Mouse (Mus musculus): ENCODE measurements around the gene Itgav.
A peak's percentile ranks its signal among the peaks of the same experiment; 100 is the strongest.

The Itgav gene

DNA sequence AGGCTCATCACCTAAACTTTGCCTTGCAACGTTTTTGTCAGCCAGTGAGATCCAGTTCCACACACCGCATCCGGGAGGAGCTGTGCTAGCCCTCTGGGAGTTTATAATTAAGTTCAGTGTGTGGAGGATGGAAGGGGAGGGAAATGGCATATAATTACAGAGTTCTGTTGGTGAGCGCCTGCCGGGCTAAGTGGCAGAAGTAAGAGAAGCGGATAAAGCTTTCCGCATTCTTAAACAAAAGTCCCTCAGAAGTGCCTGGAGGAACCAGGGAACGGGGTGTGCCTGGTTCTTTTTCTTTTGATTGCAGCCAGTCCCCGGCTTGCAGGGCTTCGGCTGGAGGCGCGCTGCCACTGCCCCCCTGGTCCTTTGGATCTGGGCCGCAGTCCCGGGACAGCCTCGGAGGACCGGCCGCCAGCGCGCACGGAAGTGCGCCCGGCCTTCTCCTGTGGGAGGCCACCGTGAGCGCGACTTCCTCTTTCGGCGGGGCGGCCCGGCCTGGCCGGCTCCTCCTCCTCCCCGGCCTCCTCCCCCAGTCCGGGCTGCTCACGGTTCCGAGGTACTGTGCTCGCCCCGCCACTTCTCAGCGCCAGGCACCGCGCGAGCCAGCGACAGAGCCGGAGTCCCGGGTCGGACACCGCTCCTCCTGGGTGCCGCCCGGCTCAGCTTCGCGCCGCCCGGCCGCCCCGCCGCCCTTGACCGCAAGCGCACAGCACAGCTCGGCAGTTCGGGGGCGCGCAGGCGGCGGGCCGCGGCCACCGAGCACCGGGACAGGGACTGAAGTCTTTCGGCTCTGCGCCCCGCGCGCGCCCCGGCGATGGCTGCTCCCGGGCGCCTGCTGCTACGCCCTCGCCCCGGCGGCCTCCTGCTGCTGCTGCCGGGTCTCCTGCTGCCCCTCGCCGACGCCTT is at the start of gene Itgav:
Gene Itgav (plus strand): TSS at position 477 of the 906 bp plus-strand sequence.
- DNase-seq (ENCODE audit: extremely low read depth, low read depth) = peak; percentile 59

DNA sequence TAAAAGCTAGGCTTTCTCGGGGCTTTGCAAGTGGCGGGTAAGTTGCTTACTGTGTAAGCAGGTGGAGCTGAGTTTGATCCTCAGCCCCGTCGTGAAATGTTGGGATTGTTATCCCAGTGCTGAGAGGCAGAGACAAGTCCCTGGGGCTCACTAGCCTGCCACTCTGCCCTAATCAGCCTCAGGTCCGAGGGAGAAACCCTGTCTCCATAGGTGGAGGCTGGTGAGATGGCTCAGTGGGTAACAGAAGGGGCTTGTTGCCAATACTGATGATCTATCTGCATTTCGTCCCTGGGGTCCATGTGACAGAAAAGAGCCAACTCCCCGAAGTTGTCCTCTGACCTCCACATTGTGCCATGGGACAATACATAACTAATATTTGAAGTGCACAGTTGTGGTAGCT is 49.8 kb upstream of the Itgav start:
- DNase-seq (ENCODE audit: extremely low read depth, low read depth) = no peak

DNA sequence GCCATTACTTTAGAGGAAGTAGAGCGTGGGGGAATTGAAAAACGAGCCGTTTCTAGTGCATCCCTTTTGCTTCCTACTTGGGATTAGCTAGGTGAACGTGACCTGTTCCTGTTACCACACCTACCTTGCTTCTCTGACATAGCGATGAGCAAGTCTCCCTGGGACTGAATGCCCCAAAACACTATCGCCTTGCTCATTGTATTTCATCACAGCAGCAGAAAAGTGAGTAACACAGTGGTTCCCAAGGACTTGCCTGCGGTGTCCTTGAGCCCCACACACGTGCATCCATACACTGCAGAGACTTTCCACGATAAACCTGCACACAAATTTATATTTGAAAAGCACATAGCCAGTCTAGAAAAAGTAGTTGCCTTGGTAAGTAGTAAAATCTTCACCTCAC is 49.3 kb upstream of the Itgav start:
- no peak for DNase-seq (ENCODE audit: extremely low read depth, low read depth)

GRCm38 (mm10) chr2:83675681-83676080 is 48.5 kb upstream of the Itgav start:
- no peak for DNase-seq (ENCODE audit: extremely low read depth, low read depth)

- no peak for DNase-seq (ENCODE audit: extremely low read depth, low read depth)
Measured at GRCm38 (mm10) chr2:83676226-83676870, 47.8 kb upstream of the Itgav start.

- no peak for DNase-seq (ENCODE audit: extremely low read depth, low read depth)
Measured at GRCm38 (mm10) chr2:83681332-83681731, 42.9 kb upstream of the Itgav start.

DNA sequence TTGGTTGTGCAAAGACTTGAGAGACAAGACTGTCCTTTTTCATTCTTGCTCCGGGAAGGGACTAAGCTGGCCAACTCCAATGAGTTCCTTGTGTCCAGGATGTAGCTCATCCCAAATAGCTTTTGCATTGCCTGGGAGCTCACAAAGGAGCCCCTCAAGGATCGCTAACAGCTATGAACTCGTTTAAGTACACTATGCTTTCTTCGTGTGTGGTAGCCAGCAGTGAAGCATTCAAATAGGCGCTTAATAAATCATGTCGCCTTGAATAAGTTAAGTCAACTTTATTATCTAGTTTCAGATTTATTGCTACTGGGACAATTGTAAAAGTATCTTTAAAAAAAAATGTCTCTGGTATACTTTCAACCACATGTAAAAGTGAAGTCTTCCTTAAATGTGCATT is 42.4 kb upstream of the Itgav start:
- DNase-seq (ENCODE audit: extremely low read depth, low read depth) = no peak

GRCm38 (mm10) chr2:83682282-83682681 is 41.9 kb upstream of the Itgav start:
- DNase-seq (ENCODE audit: extremely low read depth, low read depth) = no peak

- no peak for DNase-seq (ENCODE audit: extremely low read depth, low read depth)
Measured at GRCm38 (mm10) chr2:83683731-83684519, 40.3 kb upstream of the Itgav start.

GRCm38 (mm10) chr2:83684691-83685090 is 39.5 kb upstream of the Itgav start:
- DNase-seq (ENCODE audit: extremely low read depth, low read depth) = no peak

GRCm38 (mm10) chr2:83690372-83690771 is 33.8 kb upstream of the Itgav start:
- no peak for DNase-seq (ENCODE audit: extremely low read depth, low read depth)

GRCm38 (mm10) chr2:83692651-83693545 is 31.3 kb upstream of the Itgav start:
- no peak for DNase-seq (ENCODE audit: extremely low read depth, low read depth)

GRCm38 (mm10) chr2:83694061-83694460 is 30.1 kb upstream of the Itgav start:
- no peak for DNase-seq (ENCODE audit: extremely low read depth, low read depth)

GRCm38 (mm10) chr2:83695345-83696247 is 28.6 kb upstream of the Itgav start:
- no peak for DNase-seq (ENCODE audit: extremely low read depth, low read depth)

DNA sequence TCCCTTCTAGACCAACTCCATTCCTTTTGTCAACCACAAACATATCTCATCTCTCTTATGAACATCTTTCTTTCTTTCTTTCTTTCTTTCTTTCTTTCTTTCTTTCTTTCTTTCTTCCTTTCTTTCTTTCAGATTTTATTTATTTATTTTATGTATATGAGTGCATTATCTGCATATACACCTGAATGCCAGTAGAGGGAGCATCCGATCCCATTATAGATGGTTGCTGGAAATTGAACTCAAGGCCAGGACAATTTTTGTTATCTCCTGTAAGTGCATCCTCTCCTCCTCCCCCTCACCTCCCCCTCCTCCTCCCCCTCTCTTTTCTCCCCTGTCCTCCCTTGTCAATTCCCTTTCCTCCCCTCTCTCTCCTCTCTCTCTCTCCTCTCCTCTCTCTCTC is 25.7 kb upstream of the Itgav start:
- no peak for DNase-seq (ENCODE audit: extremely low read depth, low read depth)

GRCm38 (mm10) chr2:83699324-83699723 is 24.9 kb upstream of the Itgav start:
- DNase-seq (ENCODE audit: extremely low read depth, low read depth) = no peak

DNA sequence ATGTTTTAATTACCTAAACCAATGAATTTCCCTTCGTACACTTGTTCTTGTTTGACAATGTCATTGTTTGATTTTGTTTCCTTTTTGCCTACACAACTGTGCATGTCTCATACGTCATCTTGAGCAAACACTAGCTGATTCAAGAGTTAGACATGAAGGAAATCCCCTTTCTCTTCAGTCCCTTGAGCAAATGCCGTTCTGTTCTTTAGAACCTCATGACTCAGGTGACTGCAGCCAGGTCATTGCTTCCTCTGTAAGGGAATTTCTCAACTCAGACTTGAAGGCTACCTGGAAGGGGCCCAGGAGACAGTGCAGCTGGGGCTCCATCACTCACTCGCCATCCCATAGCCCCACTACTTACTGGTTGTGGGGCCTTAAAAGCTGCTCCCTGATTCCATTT is 23.5 kb upstream of the Itgav start:
- no peak for DNase-seq (ENCODE audit: extremely low read depth, low read depth)

DNA sequence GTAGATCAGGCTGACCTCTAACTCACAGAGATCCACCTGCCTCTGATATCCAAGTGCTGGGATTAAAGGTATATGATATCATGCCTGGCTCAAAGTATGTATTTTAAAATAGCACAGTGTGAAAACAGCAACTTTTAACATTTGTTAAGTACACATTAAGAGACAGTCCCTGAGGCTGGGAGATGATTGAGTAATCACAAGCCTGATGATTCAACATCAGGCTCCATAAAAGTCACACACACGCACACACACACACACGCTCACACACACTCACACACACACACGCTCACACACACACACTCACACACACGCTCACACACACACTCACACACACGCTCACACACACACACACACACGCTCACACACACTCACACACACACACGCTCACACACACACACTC is 21.8 kb upstream of the Itgav start:
- DNase-seq (ENCODE audit: extremely low read depth, low read depth) = no peak

GRCm38 (mm10) chr2:83705580-83706158 is 18.5 kb upstream of the Itgav start:
- DNase-seq (ENCODE audit: extremely low read depth, low read depth) = no peak

All from MEL-GATA-1-ER (cell line).